Mouse (Mus musculus) liver, adult 2 months (tissue): Measurements from ENCODE around the gene 2900011O08Rik.

Experiments used
- CTCF ChIP-seq: fragments of 200-500 bp; IDR thresholded peaks from 2 replicates; pipeline ENCODE4 v1.5.1; 2011; ENCODE audit warnings: low read depth, low read length, control low read depth
- POLR2A ChIP-seq: fragments of 200-500 bp; IDR thresholded peaks from 2 replicates; pipeline ENCODE4 v1.6.1; 2011; ENCODE audit warnings: low read length, control low read depth; ENCODE audit not compliant: insufficient read depth; ENCODE audit errors: extremely low read depth

GRCm38 (mm10) chr16:14044695-14045094 is 58.3 kb downstream of the 2900011O08Rik start:
- TF ChIP-seq CTCF: no peak
- TF ChIP-seq POLR2A: no peak
